Mouse (Mus musculus) midbrain, embryonic 12.5 days (tissue): ENCODE data around the gene Dao. TPM values are rescaled to one million over a fixed set of nuclear protein-coding genes. Genes with fewer than 3 reads are reported as not detected.

Experiments used
- ATAC-seq: fragments of 200-750 bp; cut with Nextera tagmentation; 2 replicates; pipeline ENCODE4 v1.8.0; 2017; ENCODE audit warnings: low read depth, moderate TSS enrichment, moderate library complexity; ENCODE audit not compliant: low FRiP score
- H3K27ac ChIP-seq: fragments of 300-500 bp; sonication (generic); replicated peaks from 2 replicates; pipeline ENCODE4 v1.5.1; 2016; ENCODE audit warnings: mild to moderate bottlenecking
- H3K27me3 ChIP-seq: fragments of 300-500 bp; sonication (generic); 2 replicates; pipeline ENCODE4 v1.6.1; 2016; ENCODE audit warnings: mild to moderate bottlenecking
- H3K36me3 ChIP-seq: fragments of 300-500 bp; sonication (generic); 2 replicates; pipeline ENCODE4 v1.6.1; 2016
- H3K4me1 ChIP-seq: fragments of 300-500 bp; sonication (generic); 2 replicates; pipeline ENCODE4 v1.6.1; 2016
- H3K4me2 ChIP-seq: fragments of 300-500 bp; sonication (generic); replicated peaks from 2 replicates; pipeline ENCODE4 v1.6.1; 2016; ENCODE audit warnings: mild to moderate bottlenecking, moderate library complexity
- H3K4me3 ChIP-seq: fragments of 300-500 bp; sonication (generic); 2 replicates; pipeline ENCODE4 v1.5.1; 2016; ENCODE audit warnings: mild to moderate bottlenecking
- H3K9ac ChIP-seq: fragments of 300-500 bp; sonication (generic); replicated peaks from 2 replicates; pipeline ENCODE4 v1.6.1; 2016; ENCODE audit warnings: mild to moderate bottlenecking, moderate library complexity
- H3K9me3 ChIP-seq: fragments of 300-500 bp; sonication (generic); 2 replicates; pipeline ENCODE4 v1.6.1; 2016; ENCODE audit warnings: mild to moderate bottlenecking
- WGBS: fragments of 180-500 bp; shearing (Covaris S2); methylation state at CpG from one replicate; pipeline ENCODE4 v1.1.7; 2016; 5-methylcytosine and 5-hydroxymethylcytosine counted together
- polyA plus RNA-seq: library from polyadenylated mRNA; unstranded; fragments of >200 nt; fragmentation: Nextera tagmentation; extraction: Ambion mirVana; gene quantifications from 2 replicates; pipeline ENCODE4 v1.2.1, GENCODE M21; 2016

Gene Dao
- polyA plus RNA-seq: not detected in 2 replicates

DNA sequence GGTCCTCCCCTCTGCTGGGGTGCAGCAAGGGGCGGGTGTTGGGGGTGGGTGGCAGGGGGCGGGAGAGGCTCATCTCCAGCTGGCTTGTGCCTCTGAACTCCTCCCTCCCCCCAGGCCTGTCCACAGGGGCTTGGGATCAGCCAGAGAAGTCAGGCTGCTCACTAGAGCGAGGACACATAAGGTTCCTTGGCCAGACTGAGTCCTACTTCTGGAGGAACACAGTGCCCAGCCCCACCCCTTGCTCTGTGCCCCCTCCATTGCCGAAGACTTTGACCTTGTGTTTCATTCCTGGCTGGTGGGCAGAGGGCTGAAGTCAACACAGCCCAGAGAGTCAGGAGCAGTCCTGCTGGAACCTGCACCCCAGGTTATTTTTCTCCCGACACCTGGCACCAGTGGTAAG, at the start of gene Dao:
Gene Dao, plus strand, starts transcription at position 162 of the 400 bp plus-strand sequence.
- 48% methylated on average over 5 of the region's 5 CpGs for WGBS
- no peaks in the 10 kb centered on the region for H3K27me3 ChIP-seq
- no peak within 1 kb of the TSS for H3K27ac ChIP-seq
- no peak within 1 kb of the TSS for H3K9ac ChIP-seq
- no peak within 1 kb of the TSS for H3K4me2 ChIP-seq
- H3K4me1 ChIP-seq: no peaks in the 10 kb centered on the region
- no peaks in the 10 kb centered on the region for H3K9me3 ChIP-seq
- H3K36me3 ChIP-seq: no peaks in the 10 kb centered on the region
- H3K4me3 ChIP-seq: no peak within 1 kb of the TSS
- ATAC-seq: no peak

GRCm38 (mm10) chr5:113954421-113954820, 49.1 kb upstream of the Dao start:
- Histone ChIP-seq H3K27ac (no peak overlapping the region), H3K4me3 (no peak overlapping the region)
- no peak; the same call in 1 of the 2 replicates for ATAC-seq

GRCm38 (mm10) chr5:113955281-113955680, 48.2 kb upstream of the Dao start:
- no peaks in the 10 kb centered on the region for H3K27me3 ChIP-seq
- H3K27ac ChIP-seq: no peak overlapping the region
- H3K36me3 ChIP-seq: peaks cover 55% of the 10 kb centered on the region
- H3K9ac ChIP-seq: no peak overlapping the region
- H3K9me3 ChIP-seq: no peaks in the 10 kb centered on the region
- no peak for ATAC-seq
- H3K4me1 ChIP-seq: peaks cover 7% of the 10 kb centered on the region; the same call in 1 of the 2 replicates
- H3K4me3 ChIP-seq: no peak overlapping the region
- 88% methylated on average over 5 of the region's 5 CpGs for WGBS
- H3K4me2 ChIP-seq: no peak overlapping the region

More at GRCm38 (mm10) chr5:113954421-113954820, 49.1 kb upstream of the Dao start:
- 14% methylated on average over 7 of the region's 7 CpGs for WGBS
- Histone ChIP-seq H3K4me2 (no peak overlapping the region), H3K9ac (no peak overlapping the region), H3K4me1 (peaks cover 7% of the 10 kb centered on the region; the same call in 1 of the 2 replicates), H3K36me3 (peaks cover 64% of the 10 kb centered on the region), H3K27me3 (no peaks in the 10 kb centered on the region), H3K9me3 (no peaks in the 10 kb centered on the region)

DNA sequence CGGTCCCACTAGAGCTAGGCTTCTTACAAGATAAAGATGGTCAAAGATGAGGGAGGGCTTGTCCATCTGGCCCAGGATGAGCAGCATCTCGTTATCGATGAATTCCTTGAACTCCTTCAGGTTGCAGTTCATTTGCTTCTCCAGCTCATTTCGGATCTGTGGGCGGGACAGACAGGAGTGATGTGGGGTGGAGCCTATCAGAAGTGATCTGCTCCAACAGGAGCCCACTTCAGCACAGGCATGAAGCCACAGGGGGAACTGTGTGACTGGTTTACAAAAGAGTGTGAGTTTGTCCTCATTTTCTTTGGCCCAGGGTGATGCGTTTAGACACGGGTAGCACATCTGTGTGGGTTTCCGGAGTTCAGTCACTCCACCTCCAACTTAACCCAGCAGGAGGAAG, 47.8 kb upstream of the Dao start:
- no peak for ATAC-seq
- H3K9me3 ChIP-seq: no peaks in the 10 kb centered on the region
- H3K4me2 ChIP-seq: no peak overlapping the region
- H3K4me3 ChIP-seq: no peak overlapping the region
- 92% methylated on average over 8 of the region's 8 CpGs for WGBS
- peaks cover 7% of the 10 kb centered on the region; the same call in 1 of the 2 replicates for H3K4me1 ChIP-seq
- H3K27me3 ChIP-seq: no peaks in the 10 kb centered on the region
- peaks cover 51% of the 10 kb centered on the region for H3K36me3 ChIP-seq
- H3K27ac ChIP-seq: no peak overlapping the region
- no peak overlapping the region for H3K9ac ChIP-seq

DNA sequence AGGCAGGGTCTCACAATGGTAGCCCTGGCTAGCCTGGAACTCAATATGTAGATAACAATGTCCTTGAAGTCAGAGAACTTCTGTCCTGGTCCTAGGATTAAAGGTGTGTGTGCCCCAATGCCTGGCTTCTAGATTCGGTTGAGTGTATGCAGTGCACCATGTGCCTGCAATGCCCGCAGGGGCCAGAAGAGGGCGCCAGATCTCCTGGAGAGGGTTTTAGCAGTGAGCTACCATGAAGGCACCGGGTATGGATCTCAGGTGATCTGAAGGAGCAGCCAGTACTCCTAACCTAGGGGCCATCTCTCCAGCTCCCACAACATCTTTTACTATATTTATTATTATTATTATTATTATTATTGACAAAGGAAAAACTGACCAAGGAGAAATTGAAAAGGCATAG, 47.0 kb upstream of the Dao start:
- WGBS: 11% methylated on average over 4 of the region's 4 CpGs
- Histone ChIP-seq H3K9me3 (no peaks in the 10 kb centered on the region), H3K4me2 (no peak overlapping the region), H3K9ac (no peak overlapping the region), H3K4me3 (no peak overlapping the region), H3K36me3 (peaks cover 51% of the 10 kb centered on the region), H3K27me3 (no peaks in the 10 kb centered on the region), H3K4me1 (peaks cover 7% of the 10 kb centered on the region; the same call in 1 of the 2 replicates), H3K27ac (no peak overlapping the region)
- ATAC-seq: 0 out of 2 replicates have a peak, but pooled peaks have one; percentile 41

DNA sequence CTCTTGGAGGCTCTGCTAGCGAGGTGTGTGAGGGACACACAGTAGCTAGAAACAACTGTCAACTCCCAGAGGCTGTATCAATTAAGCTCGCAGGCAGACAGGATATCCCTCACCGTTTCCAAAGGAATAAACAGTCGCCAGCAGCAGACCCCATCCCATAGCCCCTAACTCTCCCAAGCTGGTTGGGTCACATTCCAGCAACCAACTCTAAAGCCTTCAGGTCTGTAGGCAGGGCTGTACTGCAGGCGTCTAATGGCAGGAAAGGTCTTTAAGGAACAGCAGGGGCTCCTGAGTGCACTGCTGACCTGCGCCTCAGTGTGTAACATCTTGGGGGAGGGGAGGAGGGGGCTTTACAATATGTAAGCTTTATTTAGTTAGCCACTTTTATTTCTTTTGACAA, 44.5 kb upstream of the Dao start:
- ATAC-seq: no peak
- no peaks in the 10 kb centered on the region for H3K27me3 ChIP-seq
- H3K4me1 ChIP-seq: peaks cover 7% of the 10 kb centered on the region; the same call in 1 of the 2 replicates
- no peak overlapping the region for H3K27ac ChIP-seq
- no peak overlapping the region for H3K9ac ChIP-seq
- whole genome bisulfite sequencing: 18% methylated on average over 6 of the region's 6 CpGs
- 0 out of 2 replicates have a peak, but pooled peaks cover 3% of the 10 kb centered on the region for H3K9me3 ChIP-seq
- H3K4me2 ChIP-seq: no peak overlapping the region
- peaks cover 41% of the 10 kb centered on the region for H3K36me3 ChIP-seq
- no peak overlapping the region for H3K4me3 ChIP-seq

- no peak overlapping the region for H3K9ac ChIP-seq
- H3K27ac ChIP-seq: no peak overlapping the region
- H3K4me2 ChIP-seq: no peak overlapping the region
- peaks cover 7% of the 10 kb centered on the region; the same call in 1 of the 2 replicates for H3K4me1 ChIP-seq
- H3K4me3 ChIP-seq: no peak overlapping the region
- WGBS: 76% methylated on average over 8 of the region's 8 CpGs
- no peak for ATAC-seq
- H3K27me3 ChIP-seq: no peaks in the 10 kb centered on the region
- peaks cover 41% of the 10 kb centered on the region for H3K36me3 ChIP-seq
- H3K9me3 ChIP-seq: 0 out of 2 replicates have a peak, but pooled peaks cover 3% of the 10 kb centered on the region
Measured at GRCm38 (mm10) chr5:113960416-113960815, 43.1 kb upstream of the Dao start.

DNA sequence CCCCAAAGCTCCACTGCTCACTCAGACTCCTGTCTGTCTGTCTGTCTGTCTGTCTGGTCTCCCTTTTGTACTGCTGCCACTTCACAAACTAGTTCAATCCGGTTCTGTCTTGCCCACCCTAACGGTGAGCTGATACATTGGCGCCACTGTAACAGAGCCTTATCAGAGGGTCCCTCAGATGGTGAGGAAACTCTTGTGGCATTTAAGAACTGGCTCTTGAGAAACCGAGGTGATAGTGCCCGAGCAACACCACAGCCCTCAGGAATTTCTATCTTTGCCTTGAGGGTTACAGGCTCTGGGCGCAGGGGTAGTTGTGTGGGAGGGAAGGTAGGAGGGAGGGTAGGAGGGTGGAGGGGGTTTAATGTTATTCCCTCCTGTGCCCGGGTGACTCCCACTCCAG, 41.7 kb upstream of the Dao start:
- no peak overlapping the region for H3K4me2 ChIP-seq
- peaks cover 49% of the 10 kb centered on the region for H3K36me3 ChIP-seq
- WGBS: 83% methylated on average over 7 of the region's 7 CpGs
- no peak overlapping the region for H3K4me3 ChIP-seq
- peaks cover 7% of the 10 kb centered on the region; the same call in 1 of the 2 replicates for H3K4me1 ChIP-seq
- H3K9me3 ChIP-seq: 0 out of 2 replicates have a peak, but pooled peaks cover 3% of the 10 kb centered on the region
- no peaks in the 10 kb centered on the region for H3K27me3 ChIP-seq
- ATAC-seq: no peak
- no peak overlapping the region for H3K27ac ChIP-seq
- no peak overlapping the region for H3K9ac ChIP-seq

GRCm38 (mm10) chr5:113964972-113965371, 38.5 kb upstream of the Dao start:
- Histone ChIP-seq H3K4me3 (no peak overlapping the region), H3K4me1 (no peaks in the 10 kb centered on the region), H3K4me2 (no peak overlapping the region), H3K9me3 (0 out of 2 replicates have a peak, but pooled peaks cover 3% of the 10 kb centered on the region), H3K27ac (no peak overlapping the region), H3K36me3 (peaks cover 66% of the 10 kb centered on the region), H3K9ac (no peak overlapping the region), H3K27me3 (no peaks in the 10 kb centered on the region)
- ATAC-seq: no peak
- 91% methylated on average over 14 of the region's 14 CpGs for WGBS

GRCm38 (mm10) chr5:113965659-113966185, 37.8 kb upstream of the Dao start:
- H3K27me3 ChIP-seq: no peaks in the 10 kb centered on the region
- H3K4me3 ChIP-seq: no peak overlapping the region
- WGBS: 96% methylated on average over 7 of the region's 7 CpGs
- no peaks in the 10 kb centered on the region for H3K4me1 ChIP-seq
- no peak for ATAC-seq
- no peak overlapping the region for H3K27ac ChIP-seq
- H3K9me3 ChIP-seq: 0 out of 2 replicates have a peak, but pooled peaks cover 3% of the 10 kb centered on the region
- H3K4me2 ChIP-seq: no peak overlapping the region
- peaks cover 70% of the 10 kb centered on the region for H3K36me3 ChIP-seq
- no peak overlapping the region for H3K9ac ChIP-seq

DNA sequence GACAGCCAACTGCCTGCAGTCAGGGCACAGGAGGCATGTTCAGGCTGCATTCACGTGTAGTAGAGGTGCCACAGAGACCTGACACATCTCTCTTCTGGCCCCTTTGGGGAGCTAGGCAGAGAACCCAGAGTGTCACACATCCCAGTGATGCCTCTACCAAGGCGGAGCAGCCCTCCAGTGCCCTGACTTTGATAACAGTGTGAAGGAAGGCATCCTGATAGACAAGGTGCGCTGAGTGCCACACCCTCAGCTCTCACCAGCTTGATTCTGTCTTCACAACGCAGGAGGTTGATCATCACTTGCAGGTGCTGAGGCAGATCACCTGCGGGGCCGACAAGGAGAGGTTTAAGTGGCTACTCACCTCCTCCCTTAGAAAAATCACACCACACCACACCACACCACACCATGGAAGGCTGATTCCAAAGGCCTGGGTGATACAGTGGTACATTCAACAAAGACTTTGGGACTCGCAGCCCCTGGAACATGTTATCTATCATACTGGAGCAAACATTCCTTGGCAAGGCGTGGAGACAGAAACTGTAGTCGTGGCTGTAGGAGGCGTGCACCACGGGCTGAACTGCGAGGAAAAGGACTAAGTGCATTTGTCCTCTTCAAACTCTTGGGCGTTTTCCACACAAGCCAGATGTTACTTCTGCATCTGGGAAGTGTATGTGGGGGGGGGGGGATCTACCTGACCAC, 36.9 kb upstream of the Dao start:
- no peak for ATAC-seq
- H3K9ac ChIP-seq: no peak overlapping the region
- H3K4me1 ChIP-seq: 0 out of 2 replicates have a peak, but pooled peaks cover under 1% of the 10 kb centered on the region
- 0 out of 2 replicates have a peak, but pooled peaks cover 3% of the 10 kb centered on the region for H3K9me3 ChIP-seq
- H3K27me3 ChIP-seq: no peaks in the 10 kb centered on the region
- no peak overlapping the region for H3K27ac ChIP-seq
- WGBS: 91% methylated on average over 13 of the region's 13 CpGs
- H3K4me3 ChIP-seq: no peak overlapping the region
- no peak overlapping the region for H3K4me2 ChIP-seq
- peaks cover 62% of the 10 kb centered on the region for H3K36me3 ChIP-seq

GRCm38 (mm10) chr5:113968371-113968770, 35.1 kb upstream of the Dao start:
- Histone ChIP-seq H3K4me3 (no peak overlapping the region), H3K9ac (no peak overlapping the region), H3K4me1 (peaks cover 15% of the 10 kb centered on the region), H3K27me3 (no peaks in the 10 kb centered on the region), H3K36me3 (peaks cover 62% of the 10 kb centered on the region), H3K9me3 (0 out of 2 replicates have a peak, but pooled peaks cover 3% of the 10 kb centered on the region), H3K27ac (no peak overlapping the region), H3K4me2 (no peak overlapping the region)
- ATAC-seq: no peak
- WGBS: 41% methylated on average over 11 of the region's 11 CpGs
